Mouse (Mus musculus): ENCODE data around the gene Gria3. TPM values are rescaled to one million over a fixed set of nuclear protein-coding genes. Genes with fewer than 3 reads are reported as not detected.

Gene Gria3
- polyA plus RNA-seq, 1 experiment from 2014 or later: 7.4 TPM

GRCm38 (mm10) chrX:41496528-41496927 is 95.9 kb downstream of the Gria3 start:
- Histone ChIP-seq H3K4me2 (no peak overlapping the region), H3K36me3 (ENCODE audit: insufficient read depth) (no peaks in the 10 kb centered on the region), H3K4me3 (ENCODE audit: low read depth, low read length) (no peak overlapping the region), H3K4me1 (ENCODE audit: insufficient read depth) (no peaks in the 10 kb centered on the region), H3K27ac (ENCODE audit: low read depth) (no peak overlapping the region), H3K9me3 (ENCODE audit: low read depth, low read length) (no peaks in the 10 kb centered on the region), H3K9ac (no peak overlapping the region), H3K27me3 (ENCODE audit: insufficient read depth, low read length) (no peaks in the 10 kb centered on the region)
- no peak for TF ChIP-seq CTCF (IDR thresholded peaks at IDR 0.05; ENCODE audit: low read depth)
- 46% methylated on average over 4 of the region's 4 CpGs for WGBS
- DNase-seq (peak; percentile 81), ATAC-seq (ENCODE audit: insufficient read depth) (peak; percentile 83; the same call in 1 of the 2 replicates)

- no peak overlapping the region for H3K27ac ChIP-seq (ENCODE audit: low read depth)
- H3K9ac ChIP-seq: no peak overlapping the region
- 69% methylated on average over 3 of the region's 3 CpGs for WGBS
- H3K27me3 ChIP-seq (ENCODE audit: insufficient read depth, low read length): no peaks in the 10 kb centered on the region
- H3K9me3 ChIP-seq (ENCODE audit: low read depth, low read length): no peaks in the 10 kb centered on the region
- H3K4me1 ChIP-seq (ENCODE audit: insufficient read depth): no peaks in the 10 kb centered on the region
- H3K36me3 ChIP-seq (ENCODE audit: insufficient read depth): no peaks in the 10 kb centered on the region
- ATAC-seq (ENCODE audit: insufficient read depth) (no peak), DNase-seq (no peak)
- no peak overlapping the region for H3K4me2 ChIP-seq
- H3K4me3 ChIP-seq (ENCODE audit: low read depth, low read length): no peak overlapping the region
- TF ChIP-seq CTCF (IDR thresholded peaks at IDR 0.05; ENCODE audit: low read depth): no peak
These were observed 104.7 kb downstream of the Gria3 start for GRCm38 (mm10) chrX:41505371-41505770.

- no peaks in the 10 kb centered on the region for H3K36me3 ChIP-seq (ENCODE audit: insufficient read depth)
- no peak overlapping the region for H3K9ac ChIP-seq
- H3K27ac ChIP-seq (ENCODE audit: low read depth): no peak overlapping the region
- no peak for ATAC-seq (ENCODE audit: insufficient read depth)
- H3K4me3 ChIP-seq (ENCODE audit: low read depth, low read length): no peak overlapping the region
- 74% methylated on average over 1 of the region's 1 CpGs for WGBS
- H3K27me3 ChIP-seq (ENCODE audit: insufficient read depth, low read length): no peaks in the 10 kb centered on the region
- no peak overlapping the region for H3K4me2 ChIP-seq
- DNase-seq: no peak
- no peak for TF ChIP-seq CTCF (IDR thresholded peaks at IDR 0.05; ENCODE audit: low read depth)
- H3K9me3 ChIP-seq (ENCODE audit: low read depth, low read length): no peaks in the 10 kb centered on the region
- H3K4me1 ChIP-seq (ENCODE audit: insufficient read depth): no peaks in the 10 kb centered on the region
These were observed 107.3 kb downstream of the Gria3 start for GRCm38 (mm10) chrX:41507959-41508358.

GRCm38 (mm10) chrX:41514982-41515381 is 114.3 kb downstream of the Gria3 start:
- Histone ChIP-seq H3K4me3 (ENCODE audit: low read depth, low read length) (no peak overlapping the region), H3K27ac (ENCODE audit: low read depth) (no peak overlapping the region), H3K36me3 (ENCODE audit: insufficient read depth) (no peaks in the 10 kb centered on the region), H3K4me2 (no peak overlapping the region), H3K4me1 (ENCODE audit: insufficient read depth) (no peaks in the 10 kb centered on the region), H3K9me3 (ENCODE audit: low read depth, low read length) (no peaks in the 10 kb centered on the region), H3K9ac (no peak overlapping the region), H3K27me3 (ENCODE audit: insufficient read depth, low read length) (no peaks in the 10 kb centered on the region)
- DNase-seq (no peak), ATAC-seq (ENCODE audit: insufficient read depth) (no peak)
- 45% methylated on average over 3 of the region's 3 CpGs for WGBS
- TF ChIP-seq CTCF (IDR thresholded peaks at IDR 0.05; ENCODE audit: low read depth): no peak

- H3K4me1 ChIP-seq (ENCODE audit: insufficient read depth): no peaks in the 10 kb centered on the region
- no peak overlapping the region for H3K27ac ChIP-seq (ENCODE audit: low read depth)
- no peak for TF ChIP-seq CTCF (IDR thresholded peaks at IDR 0.05; ENCODE audit: low read depth)
- ATAC-seq (ENCODE audit: insufficient read depth): no peak
- no peaks in the 10 kb centered on the region for H3K27me3 ChIP-seq (ENCODE audit: insufficient read depth, low read length)
- no peak overlapping the region for H3K9ac ChIP-seq
- H3K4me3 ChIP-seq (ENCODE audit: low read depth, low read length): no peak overlapping the region
- DNase-seq: no peak
- 61% methylated on average over 2 of the region's 2 CpGs for WGBS
- H3K4me2 ChIP-seq: no peak overlapping the region
- no peaks in the 10 kb centered on the region for H3K36me3 ChIP-seq (ENCODE audit: insufficient read depth)
- H3K9me3 ChIP-seq (ENCODE audit: low read depth, low read length): no peaks in the 10 kb centered on the region
These were observed 131.9 kb downstream of the Gria3 start for GRCm38 (mm10) chrX:41532511-41532910.

- Histone ChIP-seq H3K9me3 (ENCODE audit: low read depth, low read length) (no peaks in the 10 kb centered on the region), H3K4me1 (ENCODE audit: insufficient read depth) (no peaks in the 10 kb centered on the region), H3K36me3 (ENCODE audit: insufficient read depth) (no peaks in the 10 kb centered on the region), H3K9ac (no peak overlapping the region), H3K4me2 (no peak overlapping the region), H3K4me3 (ENCODE audit: low read depth, low read length) (no peak overlapping the region), H3K27me3 (ENCODE audit: insufficient read depth, low read length) (no peaks in the 10 kb centered on the region), H3K27ac (ENCODE audit: low read depth) (no peak overlapping the region)
- no peak for TF ChIP-seq CTCF (IDR thresholded peaks at IDR 0.05; ENCODE audit: low read depth)
- WGBS: 70% methylated on average over 2 of the region's 2 CpGs
- DNase-seq: no peak
- ATAC-seq (ENCODE audit: insufficient read depth): no peak
These were observed 135.2 kb downstream of the Gria3 start for GRCm38 (mm10) chrX:41535886-41536285.

GRCm38 (mm10) chrX:41562296-41563060 is 161.8 kb downstream of the Gria3 start:
- no peaks in the 10 kb centered on the region for H3K9me3 ChIP-seq (ENCODE audit: low read depth, low read length)
- no peak for TF ChIP-seq CTCF (IDR thresholded peaks at IDR 0.05; ENCODE audit: low read depth)
- H3K27me3 ChIP-seq (ENCODE audit: insufficient read depth, low read length): no peaks in the 10 kb centered on the region
- no peaks in the 10 kb centered on the region for H3K36me3 ChIP-seq (ENCODE audit: insufficient read depth)
- WGBS: 58% methylated on average over 6 of the region's 6 CpGs
- H3K27ac ChIP-seq (ENCODE audit: low read depth): no peak overlapping the region
- no peak overlapping the region for H3K4me3 ChIP-seq (ENCODE audit: low read depth, low read length)
- no peak overlapping the region for H3K4me2 ChIP-seq
- DNase-seq: no peak
- no peak for ATAC-seq (ENCODE audit: insufficient read depth)
- no peak overlapping the region for H3K9ac ChIP-seq
- no peaks in the 10 kb centered on the region for H3K4me1 ChIP-seq (ENCODE audit: insufficient read depth)

All from lung, embryonic 14.5 days (tissue).